Mouse (Mus musculus) hindbrain, embryonic 12.5 days (tissue): Measurements from ENCODE around the gene Creb1. TPM values are rescaled to one million over a fixed set of nuclear protein-coding genes. Genes with fewer than 3 reads are reported as not detected.
"Not testable (repeated sequence)": the region's sequence is repeated elsewhere in the genome, so short reads cannot be mapped to it uniquely, and the experiment has no call there.

Experiments used
- ATAC-seq: fragments of 200-750 bp; cut with Nextera tagmentation; 2 replicates; pipeline ENCODE4 v1.8.0; 2017; ENCODE audit warnings: moderate TSS enrichment; ENCODE audit not compliant: low FRiP score
- H3K27ac ChIP-seq: fragments of 300-500 bp; sonication (generic); 2 replicates; pipeline ENCODE4 v1.5.1; 2016; ENCODE audit warnings: mild to moderate bottlenecking
- H3K27me3 ChIP-seq: fragments of 300-500 bp; sonication (generic); 2 replicates; pipeline ENCODE4 v1.6.1; 2016; ENCODE audit warnings: mild to moderate bottlenecking
- H3K36me3 ChIP-seq: fragments of 300-500 bp; sonication (generic); 2 replicates; pipeline ENCODE4 v1.6.1; 2016; ENCODE audit warnings: mild to moderate bottlenecking
- H3K4me1 ChIP-seq: fragments of 300-500 bp; sonication (generic); 2 replicates; pipeline ENCODE4 v1.6.1; 2016
- H3K4me2 ChIP-seq: fragments of 300-500 bp; sonication (generic); replicated peaks from 2 replicates; pipeline ENCODE4 v1.6.1; 2016; ENCODE audit warnings: mild to moderate bottlenecking
- H3K4me3 ChIP-seq: fragments of 300-500 bp; sonication (generic); 2 replicates; pipeline ENCODE4 v1.5.1; 2016; ENCODE audit warnings: mild to moderate bottlenecking
- H3K9ac ChIP-seq: fragments of 300-500 bp; sonication (generic); 2 replicates; pipeline ENCODE4 v1.6.1; 2016; ENCODE audit warnings: mild to moderate bottlenecking, moderate library complexity
- H3K9me3 ChIP-seq: fragments of 300-500 bp; sonication (generic); replicated peaks from 2 replicates; pipeline ENCODE4 v1.6.1; 2016; ENCODE audit warnings: mild to moderate bottlenecking
- WGBS: fragments of 180-500 bp; shearing (Covaris S2); methylation state at CpG from one replicate; pipeline ENCODE4 v1.1.7; 2016; 5-methylcytosine and 5-hydroxymethylcytosine counted together
- polyA plus RNA-seq: library from polyadenylated mRNA; unstranded; fragments of >200 nt; fragmentation: Nextera tagmentation; extraction: Ambion mirVana; gene quantifications from 2 replicates; pipeline ENCODE4 v1.2.1, GENCODE M21; 2016

Gene Creb1
- polyA plus RNA-seq, 1 experiment from 2014 or later = 55.5 TPM

DNA sequence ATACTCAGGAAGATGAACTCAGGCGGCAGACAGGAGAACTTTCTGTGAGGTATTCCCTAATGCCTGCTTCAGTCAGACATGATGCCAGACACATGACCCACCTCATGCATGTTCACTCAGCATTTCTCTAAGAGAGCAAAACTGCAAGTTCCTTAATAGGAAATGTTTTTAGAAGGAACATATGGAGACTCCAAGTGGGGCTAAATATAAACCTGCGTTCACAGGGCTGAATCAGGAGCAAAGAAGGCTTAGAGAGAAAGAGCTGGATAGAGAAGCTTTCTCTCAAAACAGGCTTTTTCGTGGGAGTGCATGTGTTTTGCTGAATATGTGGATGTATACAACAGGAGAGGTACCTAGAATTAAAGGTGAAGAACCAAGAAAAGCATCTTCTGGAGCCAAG, 100.8 kb downstream of the Creb1 start:
- H3K27me3 ChIP-seq = no peaks in the 10 kb centered on the region
- no peak overlapping the region for H3K4me3 ChIP-seq
- no peak overlapping the region for H3K4me2 ChIP-seq
- no peaks in the 10 kb centered on the region for H3K4me1 ChIP-seq
- no peaks in the 10 kb centered on the region for H3K9me3 ChIP-seq
- no peak overlapping the region for H3K27ac ChIP-seq
- H3K9ac ChIP-seq = no peak overlapping the region
- no peak for ATAC-seq
- no peaks in the 10 kb centered on the region for H3K36me3 ChIP-seq
- WGBS = 80% methylated on average over 3 of the region's 3 CpGs

DNA sequence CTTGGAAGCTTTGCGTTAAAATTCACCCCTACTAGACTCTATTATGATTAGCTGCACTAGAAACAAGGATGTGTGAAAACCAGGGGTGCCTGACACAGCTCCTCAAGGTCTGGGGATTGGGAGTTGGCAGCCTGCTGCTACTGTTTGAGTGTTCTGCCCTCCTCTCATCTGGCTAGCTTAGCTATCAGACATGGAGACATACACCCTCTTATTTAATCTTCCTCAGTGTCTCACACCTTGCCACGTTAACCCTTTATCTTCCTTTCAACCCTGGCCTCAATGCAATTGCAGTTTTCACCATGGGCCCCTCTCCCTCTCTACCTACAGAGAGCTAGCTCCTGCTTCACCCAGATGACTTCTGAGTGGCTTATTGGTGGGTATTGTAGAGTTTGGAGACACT, 103.2 kb downstream of the Creb1 start:
- no peak overlapping the region for H3K9ac ChIP-seq

DNA sequence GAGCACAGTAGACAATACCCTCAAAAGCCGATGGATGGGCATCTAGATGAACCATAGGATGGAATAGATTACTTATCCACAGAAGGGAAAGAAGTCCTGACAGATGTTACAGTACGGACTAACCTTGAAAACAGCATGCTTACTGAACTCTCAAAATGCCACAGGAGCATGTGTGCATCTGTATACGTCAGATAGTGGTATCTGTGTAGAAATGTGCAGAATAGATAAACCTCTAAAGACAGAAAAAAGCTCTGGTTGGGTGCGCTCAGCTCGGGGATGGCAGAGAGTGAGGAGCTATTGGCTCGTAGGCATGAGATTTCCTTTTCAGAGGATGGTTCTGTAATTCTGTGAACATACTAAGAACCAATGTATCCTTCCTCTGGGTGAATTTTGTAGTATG, 106.8 kb downstream of the Creb1 start:
- Histone ChIP-seq H3K9ac (no peak overlapping the region), H3K27me3 (no peaks in the 10 kb centered on the region), H3K4me1 (no peaks in the 10 kb centered on the region), H3K27ac (no peak overlapping the region), H3K9me3 (no peaks in the 10 kb centered on the region), H3K36me3 (no peaks in the 10 kb centered on the region), H3K4me2 (no peak overlapping the region), H3K4me3 (no peak overlapping the region)
- ATAC-seq = no peak
- 92% methylated on average over 6 of the region's 6 CpGs for WGBS

More for the DNA sequence above, 103.2 kb downstream of the Creb1 start:
- no peak for ATAC-seq
- H3K4me3 ChIP-seq = no peak overlapping the region
- H3K27ac ChIP-seq = no peak overlapping the region
- no peaks in the 10 kb centered on the region for H3K4me1 ChIP-seq
- 78% methylated on average over 2 of the region's 2 CpGs for WGBS
- no peaks in the 10 kb centered on the region for H3K36me3 ChIP-seq
- no peaks in the 10 kb centered on the region for H3K27me3 ChIP-seq
- no peak overlapping the region for H3K4me2 ChIP-seq
- H3K9me3 ChIP-seq = no peaks in the 10 kb centered on the region

DNA sequence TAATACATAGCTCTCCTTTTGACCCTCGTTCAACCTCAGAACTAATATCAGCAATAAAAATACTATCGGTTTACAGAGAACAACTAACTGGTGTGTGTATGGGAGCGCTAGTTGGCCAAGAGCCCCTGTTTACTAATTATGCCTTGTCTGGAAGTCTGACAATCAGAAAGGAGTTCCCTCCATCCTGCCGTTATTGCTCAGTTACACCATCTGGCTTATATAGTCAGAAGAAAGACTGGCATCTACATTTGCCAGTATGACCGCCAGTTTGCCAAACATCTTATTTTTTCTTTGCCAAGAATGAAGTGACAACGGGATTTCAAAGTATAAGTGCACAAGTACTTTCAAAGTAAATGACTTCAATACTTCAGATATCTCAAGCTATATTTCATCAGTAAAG, 108.6 kb downstream of the Creb1 start:
- Histone ChIP-seq H3K4me1 (no peaks in the 10 kb centered on the region), H3K27ac (no peak overlapping the region), H3K36me3 (no peaks in the 10 kb centered on the region), H3K4me3 (no peak overlapping the region), H3K9ac (no peak overlapping the region), H3K4me2 (no peak overlapping the region), H3K9me3 (no peaks in the 10 kb centered on the region), H3K27me3 (no peaks in the 10 kb centered on the region)
- no peak for ATAC-seq
- WGBS = 94% methylated on average over 6 of the region's 6 CpGs

DNA sequence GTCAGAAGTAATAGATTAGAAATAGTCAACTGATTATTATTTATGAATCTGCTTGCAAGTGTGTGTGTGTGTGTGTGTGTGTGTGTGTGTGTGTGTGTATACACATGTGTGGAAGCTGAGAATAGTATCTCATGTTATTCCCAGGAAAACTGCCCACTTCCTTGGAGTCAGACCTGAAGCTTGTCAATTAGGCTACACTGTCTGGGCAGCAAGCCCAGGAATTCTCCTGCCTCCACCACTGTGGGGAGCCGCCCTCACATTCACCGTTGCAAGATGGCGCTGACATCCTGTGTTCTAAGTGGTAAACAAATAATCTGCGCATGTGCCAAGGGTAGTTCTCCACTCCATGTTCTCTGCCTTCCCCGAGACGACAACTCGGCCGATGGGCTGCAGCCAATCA, 110.1 kb downstream of the Creb1 start:
- ATAC-seq = not testable (repeated sequence)
- 92% methylated on average over 8 of the region's 8 CpGs for WGBS

DNA sequence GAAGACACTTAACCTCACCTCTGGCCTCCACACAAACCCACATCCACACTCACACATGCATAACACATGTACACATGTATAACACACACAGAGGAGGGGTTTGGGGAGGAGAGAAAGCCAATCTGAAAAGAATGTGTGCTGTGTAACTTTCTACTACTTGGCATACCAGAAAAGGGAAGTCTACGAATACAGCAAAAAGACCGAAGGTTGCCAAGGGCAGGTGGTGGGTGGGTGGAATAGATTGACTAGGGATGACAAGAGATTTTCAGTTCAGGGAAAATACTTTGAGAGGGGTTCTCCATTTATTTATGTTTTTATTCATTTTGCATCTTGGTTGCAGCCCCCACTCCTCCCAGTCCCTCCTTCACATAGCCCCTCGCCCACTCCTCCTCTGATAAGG, 112.1 kb downstream of the Creb1 start:
- no peak overlapping the region for H3K27ac ChIP-seq
- no peaks in the 10 kb centered on the region for H3K4me1 ChIP-seq
- WGBS = 97% methylated on average over 3 of the region's 3 CpGs
- no peaks in the 10 kb centered on the region for H3K36me3 ChIP-seq
- ATAC-seq = no peak
- no peaks in the 10 kb centered on the region for H3K9me3 ChIP-seq
- no peak overlapping the region for H3K4me2 ChIP-seq
- H3K4me3 ChIP-seq = no peak overlapping the region
- H3K9ac ChIP-seq = no peak overlapping the region
- H3K27me3 ChIP-seq = no peaks in the 10 kb centered on the region

More for the DNA sequence above, 110.1 kb downstream of the Creb1 start:
- not testable (repeated sequence) for H3K4me1 ChIP-seq, H3K27ac ChIP-seq, H3K36me3 ChIP-seq, H3K27me3 ChIP-seq, H3K4me2 ChIP-seq, H3K9ac ChIP-seq, H3K9me3 ChIP-seq, H3K4me3 ChIP-seq

DNA sequence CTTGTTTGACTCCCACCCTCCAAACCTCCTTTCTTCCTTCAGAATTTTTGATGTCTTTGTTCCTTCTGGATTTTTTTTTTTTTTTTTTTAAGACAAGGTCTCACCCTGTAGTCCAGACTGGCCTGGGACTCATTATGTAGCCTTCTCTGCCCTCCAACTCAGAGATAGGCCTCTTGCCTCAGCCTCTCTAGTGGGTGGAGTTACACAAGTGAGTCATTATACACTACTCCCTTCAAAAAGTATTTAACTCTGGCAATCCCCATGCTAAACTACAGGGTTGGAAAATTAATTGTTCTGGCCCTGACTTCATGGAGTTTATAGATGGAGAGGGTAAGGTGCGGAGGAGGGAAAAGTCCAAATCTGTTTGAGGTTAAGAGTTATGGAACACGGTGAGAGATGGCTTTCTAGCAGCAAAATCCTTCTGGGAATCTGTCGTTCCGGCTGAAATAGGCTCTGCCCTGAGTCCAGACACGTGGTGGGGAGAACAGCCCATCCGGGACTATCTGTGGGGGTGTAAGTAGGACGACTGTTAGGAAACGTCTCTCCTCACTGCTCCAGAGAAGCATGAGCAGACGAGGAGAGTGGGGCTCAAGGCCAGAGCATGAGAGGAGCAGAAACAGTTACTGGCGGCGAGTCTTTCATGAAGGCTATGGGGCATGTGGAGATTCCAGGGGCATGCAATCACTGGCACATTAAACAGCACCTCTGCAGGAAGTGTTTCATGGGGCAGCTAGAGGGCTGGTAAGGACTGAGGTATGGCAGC, 117.1 kb downstream of the Creb1 start:
- Histone ChIP-seq H3K27ac (no peak overlapping the region), H3K27me3 (no peaks in the 10 kb centered on the region), H3K9ac (no peak overlapping the region), H3K4me1 (no peaks in the 10 kb centered on the region), H3K9me3 (no peaks in the 10 kb centered on the region), H3K4me3 (no peak overlapping the region), H3K36me3 (no peaks in the 10 kb centered on the region), H3K4me2 (no peak overlapping the region)
- WGBS = 79% methylated on average over 11 of the region's 11 CpGs
- ATAC-seq = no peak

DNA sequence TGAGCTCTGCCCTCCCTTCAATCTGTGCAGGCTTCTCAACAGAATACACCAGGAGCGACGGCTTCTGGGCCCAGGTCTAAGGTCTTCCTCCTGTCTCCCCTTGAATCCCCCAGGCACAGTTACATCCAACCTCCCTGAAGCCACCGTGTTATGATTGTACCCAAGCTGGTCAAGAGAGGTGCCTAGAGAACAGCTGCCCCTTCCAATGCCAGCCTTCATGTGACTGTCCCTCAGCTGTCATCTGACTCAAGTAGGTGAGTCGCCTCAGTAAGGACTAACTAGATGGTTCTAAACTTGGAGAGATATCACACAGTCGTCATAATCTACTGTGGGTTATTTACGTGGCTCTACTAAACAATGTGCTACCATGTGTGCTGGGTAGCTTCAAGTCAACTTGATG, 121.3 kb downstream of the Creb1 start:
- H3K4me1 ChIP-seq = no peaks in the 10 kb centered on the region
- H3K27ac ChIP-seq = no peak overlapping the region
- no peaks in the 10 kb centered on the region for H3K27me3 ChIP-seq
- H3K36me3 ChIP-seq = no peaks in the 10 kb centered on the region
- no peaks in the 10 kb centered on the region for H3K9me3 ChIP-seq
- ATAC-seq = no peak
- H3K9ac ChIP-seq = no peak overlapping the region
- no peak overlapping the region for H3K4me2 ChIP-seq
- 93% methylated on average over 6 of the region's 6 CpGs for WGBS
- no peak overlapping the region for H3K4me3 ChIP-seq

Other genes with a start within 250 kb of the Creb1 start
- 20.7 and 21.1 TPM in 2 replicates for gene Mettl21a, start 84.6 kb downstream of the Creb1 start, polyA plus RNA-seq
- gene Ccnyl1, start 157.8 kb downstream of the Creb1 start, polyA plus RNA-seq = 7.6 and 7.8 TPM in 2 replicates
- 0.48 and 0.56 TPM in 2 replicates for gene Fzd5, start 205.1 kb downstream of the Creb1 start, polyA plus RNA-seq